Mouse (Mus musculus) CD4-positive naive resting alpha-beta T cell, adult 76 days (primary cell): ENCODE results near the gene Slc5a7. TPM values are rescaled to one million over a fixed set of nuclear protein-coding genes. Genes with fewer than 3 reads are reported as not detected.

ENCODE experiments used
- total RNA-seq: library from RNA; stranded (reverse); gene quantifications from one replicate; pipeline ENCODE4 v1.2.4, GENCODE M21; 2023

Slc5a7 gene
- total RNA-seq: not detected

DNA sequence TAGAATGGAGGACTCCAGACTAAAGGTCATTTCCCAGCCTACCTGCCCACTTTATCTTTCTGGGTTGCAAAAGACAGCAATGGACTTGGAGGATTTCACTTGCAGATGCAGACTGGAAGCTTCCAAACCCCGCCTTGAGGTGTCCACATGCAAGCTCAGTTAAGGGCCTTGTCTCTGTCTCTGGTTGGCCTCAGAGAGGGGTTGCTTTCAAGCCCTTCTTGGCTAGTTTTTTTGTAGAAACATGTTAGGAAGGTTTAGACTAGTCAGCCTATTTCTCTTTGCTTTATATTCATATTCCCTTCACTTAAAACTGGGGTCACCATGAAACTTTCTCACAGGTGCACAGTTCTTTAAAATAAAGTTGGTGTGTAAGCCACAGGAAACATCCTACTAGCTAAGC, at the start of gene Slc5a7:
TSS of gene Slc5a7 (minus strand) at position 101 of the 400 bp plus-strand sequence.

